Mouse (Mus musculus): ENCODE measurements around the gene Nrp2.

Gene Nrp2

DNA sequence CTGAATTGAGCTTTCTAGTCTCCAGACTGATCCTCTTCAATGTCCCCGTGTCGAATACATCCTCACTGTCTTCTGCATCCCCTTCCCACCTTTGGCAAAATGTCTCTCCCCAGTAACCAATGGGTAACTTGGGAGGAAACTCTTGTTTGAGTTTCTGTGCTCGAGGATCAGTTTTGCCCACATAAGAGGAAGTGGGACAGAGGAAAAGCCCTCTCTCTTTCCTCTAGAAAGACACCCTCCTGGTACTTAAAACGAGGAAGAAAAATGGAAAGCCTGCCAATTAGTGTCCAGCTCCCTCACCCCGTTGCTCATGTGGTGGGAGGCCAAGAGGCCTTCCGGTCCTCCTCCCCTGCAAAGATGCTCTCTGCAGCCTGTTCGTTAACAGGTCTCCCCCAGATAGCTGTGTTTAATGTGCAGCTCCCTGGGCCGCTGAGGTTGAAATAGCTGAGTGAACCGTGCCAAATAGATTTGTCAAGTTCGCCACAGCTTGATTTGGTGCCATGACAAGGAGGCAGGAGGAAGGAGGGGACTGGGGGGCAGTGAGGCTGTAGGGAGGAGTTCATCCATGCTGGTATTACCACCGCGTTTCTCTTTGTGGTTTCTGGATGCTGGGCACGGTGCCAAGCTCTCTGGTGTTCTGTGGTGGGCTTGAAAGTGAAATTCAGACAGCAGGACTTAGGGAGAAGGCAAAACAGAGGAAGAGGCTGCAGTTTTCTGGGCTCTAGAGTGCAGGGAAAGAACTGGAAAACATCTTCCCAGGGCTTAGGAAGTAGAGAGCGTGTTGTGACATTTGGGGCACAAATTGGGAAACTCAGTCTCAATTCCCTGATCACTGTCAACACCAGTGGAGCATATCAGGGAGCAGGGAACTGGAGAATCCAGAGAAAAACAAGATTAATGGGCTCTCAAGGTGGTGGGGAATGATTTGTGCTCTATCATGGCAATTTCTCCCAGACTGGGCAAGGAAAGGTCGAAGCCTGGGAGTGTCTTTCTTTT lies 48.2 kb downstream of the Nrp2 start:
- no peak for DNase-seq (ENCODE audit: low spot score)

DNA sequence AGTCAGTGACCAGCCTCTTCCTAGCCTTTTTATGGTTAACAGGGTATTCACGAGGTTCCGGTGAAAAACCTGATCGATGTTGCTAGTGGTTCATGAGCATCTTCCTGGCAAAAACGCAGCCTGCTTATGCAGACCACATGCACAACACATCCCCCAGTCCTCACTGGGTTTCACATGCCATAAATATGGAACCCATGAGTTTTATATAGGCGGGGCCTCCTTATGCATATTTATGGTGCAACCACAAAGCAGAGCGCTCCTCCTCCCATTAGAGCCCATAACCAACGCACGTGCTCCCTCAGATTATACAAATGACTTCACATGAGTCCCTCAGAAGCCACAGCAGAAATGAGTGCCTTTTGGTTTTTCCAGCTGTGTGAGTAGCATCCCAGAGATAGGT lies 49.0 kb downstream of the Nrp2 start:
- no peak for DNase-seq (ENCODE audit: low spot score)

DNA sequence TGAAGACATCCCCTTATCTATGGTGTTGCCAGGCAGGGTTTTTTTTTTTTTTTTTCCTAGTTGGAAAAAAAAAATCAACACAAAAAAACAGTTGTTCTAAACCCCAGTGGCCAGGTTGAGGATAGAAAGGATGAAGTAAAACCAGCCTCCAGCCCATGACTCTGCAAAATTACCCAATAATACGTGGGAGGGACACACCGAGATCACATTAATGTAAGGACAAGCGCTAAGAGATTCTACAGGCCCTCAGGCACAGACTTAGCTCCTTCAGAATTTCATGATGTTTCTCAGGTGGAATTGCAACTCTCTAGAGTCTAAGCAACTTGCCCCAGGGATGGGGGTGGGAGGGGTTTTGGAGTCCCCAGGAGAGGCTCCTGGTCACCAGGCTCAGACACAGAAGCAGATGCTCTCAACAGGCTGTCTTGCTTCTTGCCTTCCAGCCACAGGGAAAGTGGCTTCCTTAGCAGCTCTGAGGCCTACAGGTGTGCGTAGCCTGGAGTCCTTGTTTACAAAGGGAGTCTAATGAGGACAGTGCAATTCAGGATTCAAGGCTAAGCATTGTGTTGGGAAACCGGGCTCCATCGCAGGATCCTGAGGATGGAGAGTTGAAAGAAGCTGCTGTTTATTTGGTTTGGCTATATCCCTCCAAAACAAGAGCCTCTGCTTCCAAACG lies 49.7 kb downstream of the Nrp2 start:
- no peak for DNase-seq (ENCODE audit: low spot score)

DNA sequence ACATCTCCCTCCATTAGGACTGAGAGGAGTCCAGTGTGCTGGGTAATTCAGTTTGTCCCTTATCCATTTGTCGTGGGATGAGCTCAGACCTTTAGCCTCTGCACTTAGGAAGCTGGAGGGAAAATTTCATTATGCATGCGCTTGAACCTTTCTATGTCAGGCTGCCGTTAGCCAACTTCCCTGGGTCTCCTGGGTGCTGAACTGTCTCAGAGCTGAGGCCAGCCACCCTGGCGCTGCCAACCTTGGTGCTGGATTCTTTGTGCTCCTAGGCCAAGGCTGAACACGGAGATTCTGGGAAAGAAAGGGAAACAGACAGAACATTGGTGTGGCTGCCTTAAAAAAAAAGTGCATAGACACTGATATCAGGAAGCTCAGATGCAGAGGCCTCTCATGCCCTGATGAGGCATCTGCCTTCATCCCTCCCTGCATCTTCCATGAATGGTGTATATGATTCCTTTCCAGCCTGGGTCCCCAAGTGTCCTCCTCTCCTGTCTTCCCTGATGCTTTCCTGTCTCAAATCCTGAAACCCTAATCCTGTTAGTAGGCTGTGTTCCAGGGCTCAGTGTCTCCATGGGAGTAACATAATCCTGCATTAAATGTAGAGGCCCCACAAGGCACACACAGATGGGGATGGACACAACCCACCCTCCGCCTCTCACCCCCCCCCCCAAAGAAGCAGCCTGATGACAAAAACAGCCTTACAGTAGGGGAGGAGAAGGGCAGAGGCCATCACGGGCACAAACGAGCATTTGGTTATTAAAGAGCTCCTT lies 51.2 kb downstream of the Nrp2 start:
- no peak for DNase-seq (ENCODE audit: low spot score)

DNA sequence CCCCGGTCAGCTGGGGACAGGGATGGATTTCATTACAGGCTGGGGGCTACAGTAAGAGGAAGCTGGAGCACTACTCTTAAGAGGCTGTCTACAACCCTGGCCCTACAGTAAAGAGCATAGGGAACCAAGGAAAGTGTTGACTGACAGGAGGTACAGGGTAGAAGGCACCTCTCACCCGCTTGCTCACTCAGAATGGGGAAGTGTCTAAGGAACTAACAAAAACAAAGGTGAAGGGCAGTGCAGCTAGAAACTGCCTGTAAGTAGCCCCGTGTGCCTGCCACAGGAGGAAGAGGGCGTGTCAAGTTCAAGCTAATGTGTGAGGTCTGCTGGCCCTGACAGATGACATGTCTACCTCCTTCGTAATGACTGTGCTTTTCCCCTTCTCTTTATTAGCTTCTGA lies 57.0 kb downstream of the Nrp2 start:
- DNase-seq (ENCODE audit: low spot score), result no peak

DNA sequence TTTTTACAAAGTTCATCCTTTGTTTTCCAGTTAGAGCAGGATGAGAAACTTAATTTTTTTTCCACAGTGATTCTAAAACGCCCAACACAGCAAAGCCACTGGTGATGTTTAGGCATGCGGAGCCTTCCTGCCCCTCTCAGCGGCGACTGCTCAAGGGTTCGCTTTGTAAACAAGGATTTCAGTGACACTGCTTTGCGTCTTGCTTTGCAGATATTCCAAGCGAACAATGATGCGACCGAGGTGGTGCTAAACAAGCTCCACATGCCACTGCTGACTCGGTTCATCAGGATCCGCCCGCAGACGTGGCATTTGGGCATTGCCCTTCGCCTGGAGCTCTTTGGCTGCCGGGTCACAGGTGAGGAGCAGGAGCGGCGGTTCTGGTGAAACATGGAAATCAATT lies 57.5 kb downstream of the Nrp2 start:
- no peak for DNase-seq (ENCODE audit: low spot score)

DNA sequence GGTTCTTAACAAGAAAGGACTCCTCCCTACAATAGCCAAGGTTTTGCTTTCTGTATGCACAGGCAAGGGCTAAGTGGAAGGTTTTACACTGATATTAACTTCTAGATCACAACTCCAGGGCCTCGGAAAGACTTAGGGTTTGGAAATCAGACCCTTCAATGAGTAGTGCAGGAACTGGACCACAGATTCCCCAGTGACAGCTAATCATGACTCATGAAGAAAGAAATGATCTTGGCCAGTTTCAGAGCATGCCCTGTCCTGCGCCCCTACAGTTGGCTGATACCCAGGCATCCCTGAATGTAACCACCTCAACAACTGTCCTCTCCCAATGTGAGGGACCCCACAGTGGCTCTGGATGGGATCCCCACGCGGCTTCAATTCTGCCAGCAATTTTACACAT lies 60.7 kb downstream of the Nrp2 start:
- DNase-seq (ENCODE audit: low spot score), result no peak

DNA sequence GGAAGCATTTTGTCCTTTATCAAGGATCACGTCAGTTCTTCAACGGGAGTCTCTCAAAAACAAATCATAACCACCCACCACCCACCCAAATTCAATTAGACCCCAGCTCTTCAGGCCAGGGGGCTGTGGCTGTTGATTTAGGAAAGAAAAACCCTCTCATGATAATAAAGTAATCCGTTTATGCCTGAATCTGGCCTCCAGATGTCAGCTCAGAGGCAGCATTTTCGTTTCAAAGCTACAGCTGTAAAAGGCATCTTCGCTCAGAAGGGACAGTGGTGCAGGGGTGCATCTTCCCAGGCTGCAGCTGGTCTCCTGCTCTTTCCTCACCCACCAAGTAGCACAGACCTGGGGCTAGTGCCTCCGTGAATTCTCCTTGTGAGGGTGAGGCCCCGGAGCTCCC lies 62.1 kb downstream of the Nrp2 start:
- DNase-seq (ENCODE audit: low spot score), result no peak

DNA sequence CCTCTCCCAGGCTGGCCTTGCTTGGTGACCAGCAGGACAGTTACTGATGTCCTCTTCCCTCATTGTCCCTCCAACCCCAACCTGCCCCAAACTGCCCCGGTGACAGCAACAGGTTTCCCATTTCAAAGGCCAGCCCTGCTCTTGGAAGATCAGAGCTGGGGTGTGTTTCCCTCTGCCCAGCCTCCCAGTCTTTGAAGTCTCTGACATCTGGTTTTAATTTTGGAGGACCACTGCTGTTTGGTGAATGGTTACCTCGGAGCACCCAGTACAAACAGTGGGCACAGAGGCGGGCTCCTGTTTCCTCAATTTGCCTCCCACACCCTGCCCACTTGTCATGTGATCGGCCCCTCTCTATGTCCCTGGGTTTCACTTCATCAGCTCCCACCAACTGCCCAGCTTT lies 63.7 kb downstream of the Nrp2 start:
- DNase-seq (ENCODE audit: low spot score), result no peak

DNA sequence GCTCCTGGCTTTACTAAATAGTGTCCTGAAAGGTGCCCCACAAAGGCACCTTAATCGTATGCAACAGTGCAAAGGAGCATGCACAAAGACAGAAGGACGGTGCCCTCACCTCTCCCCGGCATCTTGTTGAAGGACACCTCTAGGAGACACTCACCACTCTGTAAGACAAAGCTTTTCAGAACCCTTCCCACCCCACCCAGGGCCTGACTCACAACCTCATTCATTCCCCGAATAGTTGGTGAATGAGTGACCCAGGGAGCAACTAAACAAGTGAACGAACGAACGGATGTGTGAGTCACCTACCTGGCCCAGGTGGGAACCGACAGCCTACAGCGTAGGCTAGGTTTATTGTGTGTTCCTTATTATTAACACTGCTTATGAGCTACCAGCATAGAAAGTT lies 64.5 kb downstream of the Nrp2 start:
- no peak for DNase-seq (ENCODE audit: low spot score)

DNA sequence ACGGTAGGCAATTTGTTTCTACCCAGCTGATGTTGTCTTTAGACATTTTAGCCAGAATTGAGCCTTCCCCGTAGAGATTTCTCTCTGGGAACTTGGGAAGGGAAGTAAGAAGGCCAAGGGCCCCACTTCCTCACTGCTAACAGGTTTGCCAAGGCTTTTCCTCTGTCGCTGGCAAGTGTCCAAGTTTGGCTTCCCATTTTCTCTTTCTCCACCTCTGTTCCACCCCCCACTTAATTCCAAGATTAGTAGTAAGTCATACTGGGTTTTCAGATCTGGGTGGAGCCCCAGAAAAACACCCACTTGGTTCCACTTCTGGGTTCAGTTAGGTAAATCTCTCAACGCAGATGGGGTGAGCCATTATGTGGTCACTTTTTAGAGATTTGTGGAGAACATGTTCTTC lies 67.5 kb downstream of the Nrp2 start:
- DNase-seq (ENCODE audit: low spot score), result no peak

DNA sequence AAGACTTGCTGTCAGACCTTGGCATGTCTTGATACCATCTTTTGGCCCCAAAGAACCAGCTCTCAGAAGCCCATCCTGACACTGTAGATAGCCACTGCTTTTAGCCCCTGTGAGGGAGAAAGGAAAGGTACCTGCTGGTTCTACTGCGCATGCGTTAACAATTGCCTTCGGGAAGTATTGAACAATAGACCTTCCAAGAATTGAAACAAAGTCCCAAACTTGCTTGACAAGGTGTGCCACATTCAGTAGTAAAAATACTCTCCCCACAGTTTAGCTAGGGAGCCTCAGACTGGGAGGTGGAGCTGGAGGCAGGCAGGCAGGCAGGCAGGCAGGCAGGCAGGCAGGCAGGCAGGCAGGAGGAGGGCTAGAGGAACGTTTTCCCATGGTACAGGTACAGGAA lies 69.3 kb downstream of the Nrp2 start:
- no peak for DNase-seq (ENCODE audit: low spot score)

DNA sequence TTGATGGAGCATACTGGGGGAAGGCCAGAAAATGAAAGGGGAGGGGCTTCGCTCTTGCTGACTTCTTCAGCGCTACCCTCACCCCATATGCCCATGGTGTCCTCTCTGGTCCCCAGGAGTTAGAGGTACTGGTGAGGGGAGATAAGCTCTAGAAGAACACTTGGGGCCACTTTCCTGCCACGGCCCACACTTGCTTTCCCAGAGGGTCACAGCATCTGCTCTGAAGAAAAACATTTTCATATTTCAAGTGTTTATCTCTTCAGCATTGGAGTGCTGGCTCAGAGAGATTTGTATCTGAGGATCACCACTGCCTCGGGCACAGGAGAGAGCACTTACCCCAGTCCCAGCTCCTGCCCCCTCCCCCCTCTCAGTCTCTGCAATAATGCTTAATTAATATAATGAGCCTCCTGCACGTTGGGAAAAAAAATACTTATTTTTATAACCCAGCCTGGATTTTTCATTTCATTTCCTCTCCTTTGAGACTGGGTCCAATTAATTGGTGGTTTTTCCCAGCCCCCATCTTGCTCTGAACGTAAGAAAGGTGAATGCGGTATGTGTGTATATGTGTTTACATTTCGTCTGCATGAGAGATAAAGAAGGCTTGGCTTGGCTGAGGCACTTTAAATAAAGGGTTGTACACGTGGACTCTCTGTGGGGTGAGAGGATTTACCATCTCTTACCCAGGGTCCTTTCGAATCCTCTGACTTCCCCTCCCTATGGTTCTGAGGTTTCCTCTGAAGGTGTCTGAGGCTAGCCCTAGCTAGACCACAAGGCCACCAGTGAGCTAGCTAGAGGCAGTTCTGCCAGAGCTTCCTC lies 70.2 kb downstream of the Nrp2 start:
- DNase-seq (ENCODE audit: low spot score), result peak; percentile 11

DNA sequence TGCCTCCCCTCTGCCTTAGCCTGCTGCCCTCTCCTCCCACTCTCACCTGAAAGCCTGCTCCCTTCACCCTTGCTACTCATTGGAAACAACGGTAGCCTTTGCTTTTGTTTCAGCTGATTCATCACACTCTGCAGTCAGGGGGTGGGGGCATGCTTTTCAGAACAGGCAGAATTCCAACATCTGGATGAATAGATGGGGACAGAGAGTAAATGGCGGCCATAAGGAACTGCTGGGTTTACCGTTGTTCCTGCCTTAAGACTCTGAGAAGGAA lies 70.8 kb downstream of the Nrp2 start:
- no peak for DNase-seq (ENCODE audit: low spot score)

DNA sequence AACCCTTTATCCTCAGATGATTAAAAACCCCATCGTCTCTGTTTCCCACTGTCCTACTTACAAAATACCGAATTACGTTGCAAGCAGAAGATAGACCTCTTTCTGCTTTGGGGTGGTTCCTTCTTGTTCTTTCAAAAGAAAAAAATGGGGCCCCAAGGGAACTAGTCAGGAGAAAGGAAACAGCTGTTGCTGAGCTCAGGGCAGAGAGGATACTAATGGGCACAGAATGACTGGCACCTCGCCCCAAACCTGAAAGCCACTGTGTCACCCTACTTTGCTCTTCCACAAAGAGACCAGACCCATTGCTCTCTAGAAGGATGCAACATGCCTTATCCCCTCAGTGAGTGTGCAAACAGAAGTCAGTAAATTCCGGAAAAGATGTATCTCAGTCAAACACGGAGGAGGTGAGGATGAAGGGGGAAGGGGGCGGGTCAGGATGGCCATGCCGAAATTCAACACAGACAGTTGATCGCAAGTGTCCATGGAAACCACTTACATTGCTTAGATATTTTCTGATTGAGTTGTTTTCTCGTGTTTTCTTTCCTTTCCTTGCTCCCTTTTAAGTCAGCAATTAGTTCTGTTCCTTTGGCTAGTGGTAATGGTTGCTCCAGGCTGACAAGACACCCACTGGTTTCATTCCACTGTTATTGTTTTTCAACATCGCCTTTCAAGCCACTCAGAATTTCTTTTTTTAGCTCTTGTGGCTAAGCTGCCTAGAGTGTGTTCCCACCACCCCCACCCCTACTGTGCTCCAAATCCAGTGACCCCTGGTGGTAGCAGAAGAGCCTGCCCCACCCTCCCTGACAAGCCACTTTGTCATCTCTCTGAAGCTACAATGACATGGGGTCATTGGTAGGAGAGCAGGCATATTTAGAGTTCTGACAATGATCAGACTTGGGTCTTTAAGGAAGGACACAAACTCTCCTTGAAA lies 71.5 kb downstream of the Nrp2 start:
- DNase-seq (ENCODE audit: low spot score), result no peak

DNA sequence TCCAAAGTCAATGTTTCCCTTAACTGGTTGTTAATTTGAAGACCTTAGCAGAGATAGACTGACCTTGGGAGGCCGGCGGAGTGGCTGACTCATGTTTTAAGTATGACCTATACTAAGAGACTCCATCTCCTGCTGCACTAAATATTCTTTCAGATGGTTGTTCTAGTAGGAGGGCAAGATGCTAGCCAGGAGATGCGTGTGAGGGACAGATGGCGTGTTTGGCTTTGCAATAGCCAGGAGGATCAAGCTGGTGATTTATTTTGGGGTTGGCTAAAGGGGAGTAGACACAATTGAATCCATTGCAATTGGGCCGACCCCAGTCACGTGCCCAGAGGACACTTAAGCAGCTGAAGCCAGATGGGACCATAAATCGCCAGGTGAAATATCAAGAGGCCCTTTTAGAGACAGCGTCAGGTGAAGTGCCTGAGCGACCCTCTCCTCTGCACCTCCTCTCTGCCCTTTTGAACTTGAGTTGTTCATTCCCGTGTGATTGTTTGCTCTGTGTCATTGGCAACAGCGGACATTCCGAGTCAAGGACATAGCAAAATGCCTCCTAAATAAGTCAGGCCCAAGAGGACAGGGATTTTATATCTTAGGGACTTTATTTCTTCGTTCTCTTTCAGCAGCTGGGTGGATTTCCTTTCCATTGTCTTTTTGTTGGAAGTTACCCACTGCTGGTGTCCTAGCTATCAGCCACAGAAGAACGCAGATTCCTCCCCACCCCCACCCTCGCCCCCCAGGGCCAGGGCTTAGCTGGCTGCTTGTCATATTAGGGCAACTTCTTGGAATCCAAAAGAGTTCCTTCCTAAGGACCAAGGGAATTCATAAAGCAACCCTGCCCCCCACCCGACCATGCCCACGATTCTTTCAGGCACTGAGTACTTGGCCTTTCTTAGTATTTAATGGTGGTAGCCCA lies 74.5 kb downstream of the Nrp2 start:
- DNase-seq (ENCODE audit: low spot score), result no peak

DNA sequence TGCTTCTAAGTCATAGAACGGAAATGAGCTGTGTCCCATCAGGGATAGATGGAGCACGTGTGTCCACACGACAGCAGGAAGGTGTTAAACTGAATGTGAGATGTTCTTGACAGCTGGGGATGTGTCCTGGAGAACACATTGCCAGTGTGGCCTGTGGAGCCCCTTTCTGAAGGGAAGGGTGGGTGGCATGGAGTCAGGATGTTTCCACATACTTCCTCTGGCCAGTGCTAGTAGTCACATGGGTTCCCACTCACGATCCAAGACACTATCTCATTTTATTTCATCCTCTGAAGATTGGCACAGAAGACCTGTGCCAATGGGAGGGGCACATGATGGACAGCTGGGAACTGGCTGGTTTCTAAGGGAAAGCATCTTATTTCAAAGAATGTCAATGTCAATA lies 75.8 kb downstream of the Nrp2 start:
- DNase-seq (ENCODE audit: low spot score), result no peak

DNA sequence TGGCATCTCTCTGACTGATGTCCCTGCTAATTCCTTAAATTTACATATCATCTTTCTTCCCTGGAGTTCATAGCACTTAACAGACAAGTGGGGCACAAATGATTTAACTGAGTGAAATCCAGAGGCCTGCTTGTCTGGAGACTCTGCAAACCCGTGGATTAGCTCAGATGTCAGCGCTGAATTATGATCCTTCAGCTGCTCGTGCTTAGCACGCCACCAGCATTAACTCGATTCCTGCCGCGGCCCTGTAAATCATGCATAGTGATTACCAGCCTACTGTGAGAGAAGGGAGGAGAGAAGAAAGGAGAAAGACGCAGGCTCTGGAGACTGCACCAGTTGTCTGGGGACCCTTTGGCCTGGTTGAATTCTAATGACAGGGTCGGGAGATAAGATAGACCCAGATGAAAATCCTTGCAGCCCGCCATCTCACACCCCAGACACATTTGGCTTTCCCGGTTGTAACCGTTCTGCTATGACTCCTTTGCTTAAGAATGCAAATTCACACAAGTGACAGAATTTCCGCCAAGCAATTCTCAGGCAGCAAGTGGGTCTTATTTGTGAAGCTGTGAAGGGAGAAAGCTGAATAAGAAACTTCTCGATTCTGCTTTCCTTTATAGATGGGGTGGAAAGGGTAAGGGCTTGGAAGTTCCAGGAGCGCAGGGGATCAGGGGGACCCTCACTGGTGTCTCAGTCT lies 77.1 kb downstream of the Nrp2 start:
- DNase-seq (ENCODE audit: low spot score), result no peak

DNA sequence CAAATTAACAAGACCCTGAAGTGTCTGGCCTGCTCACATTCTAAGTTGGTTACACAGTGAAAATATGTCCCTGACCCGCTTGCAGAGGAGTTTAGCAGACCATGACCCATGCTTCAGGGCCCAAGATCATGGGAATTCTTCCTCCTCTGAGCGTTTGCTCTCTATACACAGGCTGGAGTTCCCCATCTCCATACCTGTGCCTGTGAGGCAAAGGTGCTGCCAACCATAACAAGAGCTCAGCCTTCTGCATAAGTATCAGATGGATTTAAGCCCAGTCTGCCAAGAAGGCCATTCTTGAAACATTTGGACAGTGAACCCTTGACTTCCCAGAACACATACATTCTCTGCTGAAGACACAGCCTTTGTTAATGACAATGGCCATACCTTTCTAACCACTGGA lies 79.1 kb downstream of the Nrp2 start:
- DNase-seq (ENCODE audit: low spot score), result no peak

Measured in c-Kit-positive CD71-positive TER-119-positive erythroid progenitor cells, embryonic 14.5 days (primary cell).